Mouse (Mus musculus) heart, adult 2 months (tissue): Measurements from ENCODE around the gene Sp8.

Experiments used
- CTCF ChIP-seq: fragments of 200-600 bp; IDR thresholded peaks from 2 replicates; pipeline ENCODE4 v1.8.1; 2022; ENCODE audit warnings: antibody characterized with exemption, mild to moderate bottlenecking, moderate library complexity
- EP300 ChIP-seq: fragments of 200-500 bp; IDR thresholded peaks from 2 replicates; pipeline ENCODE4 v1.6.1; 2011; ENCODE audit warnings: low read depth, low read length, control low read depth; ENCODE audit not compliant: insufficient read depth
- POLR2A ChIP-seq: fragments of 200-500 bp; IDR thresholded peaks from 2 replicates; pipeline ENCODE4 v1.6.1; 2011; ENCODE audit warnings: mild to moderate bottlenecking, low read depth, low read length, control low read depth; ENCODE audit not compliant: insufficient read depth

DNA sequence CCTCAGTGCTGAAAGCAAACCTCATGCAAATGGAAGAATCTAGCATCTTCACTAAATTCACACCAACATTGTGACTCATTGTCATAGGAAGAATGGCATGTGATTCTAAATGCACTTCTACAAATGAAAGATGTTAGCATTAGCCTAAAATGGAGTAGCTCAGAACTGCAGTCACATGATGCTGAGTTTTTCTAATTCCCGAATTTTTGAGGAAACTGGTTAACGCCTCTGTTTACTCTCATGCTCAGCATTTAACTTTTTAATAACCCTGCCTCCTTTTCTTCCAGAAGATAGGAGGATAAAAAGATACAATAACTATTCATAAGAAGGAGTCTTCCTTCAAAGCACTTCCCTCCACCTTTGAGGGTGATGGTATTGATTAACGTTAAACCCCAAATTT lies 1.3 kb upstream of the Sp8 start:
- TF ChIP-seq CTCF (no peak), EP300 (no peak), POLR2A (no peak)
